Mouse (Mus musculus): ENCODE measurements around the gene A830018L16Rik. TPM values are rescaled to one million over a fixed set of nuclear protein-coding genes. Genes with fewer than 3 reads are reported as not detected.

A830018L16Rik gene
- 26.4 and 31.7 TPM in 2 replicates for polyA plus RNA-seq (2012; rRNA removed)

DNA sequence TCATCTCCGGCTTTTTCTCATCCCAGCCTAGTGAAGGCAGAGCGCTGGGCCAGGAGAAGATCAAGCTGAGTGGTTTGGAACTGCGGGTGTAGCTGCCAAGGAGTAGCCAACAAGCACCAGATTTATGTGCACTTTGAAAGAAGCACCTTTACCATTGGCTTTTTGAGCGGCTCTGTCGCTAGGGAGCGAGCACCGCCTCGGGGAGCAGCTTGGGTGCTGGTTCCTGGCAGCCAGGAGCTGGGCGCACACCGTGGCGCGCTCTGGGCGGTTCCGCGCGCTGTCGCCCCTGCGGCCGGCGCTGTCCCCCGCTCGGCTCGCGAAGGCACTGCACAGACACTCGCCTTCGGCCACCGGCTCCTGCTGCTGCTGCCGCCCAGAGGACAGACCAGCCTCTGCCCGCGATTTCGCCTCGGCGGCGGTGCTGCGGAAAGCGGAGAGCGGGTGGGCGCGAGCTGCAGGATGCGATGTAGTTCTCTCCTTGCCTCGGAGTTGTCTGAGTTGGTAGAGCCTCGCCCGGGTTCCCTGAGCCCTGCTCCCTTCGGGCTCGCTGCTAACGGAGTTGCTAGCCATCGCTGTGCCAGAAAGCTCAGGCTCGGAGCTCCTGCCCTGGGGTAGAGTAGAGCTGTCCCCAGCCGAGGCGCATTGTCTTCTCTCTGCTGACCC is at the start of gene A830018L16Rik:
Gene A830018L16Rik, plus strand, starts transcription at position 212 of the 663 bp plus-strand sequence.
- DNase-seq (ENCODE audit: extremely low spot score in 1 of 2, low spot score in 1 of 2) = peak; percentile 84 to 89

DNA sequence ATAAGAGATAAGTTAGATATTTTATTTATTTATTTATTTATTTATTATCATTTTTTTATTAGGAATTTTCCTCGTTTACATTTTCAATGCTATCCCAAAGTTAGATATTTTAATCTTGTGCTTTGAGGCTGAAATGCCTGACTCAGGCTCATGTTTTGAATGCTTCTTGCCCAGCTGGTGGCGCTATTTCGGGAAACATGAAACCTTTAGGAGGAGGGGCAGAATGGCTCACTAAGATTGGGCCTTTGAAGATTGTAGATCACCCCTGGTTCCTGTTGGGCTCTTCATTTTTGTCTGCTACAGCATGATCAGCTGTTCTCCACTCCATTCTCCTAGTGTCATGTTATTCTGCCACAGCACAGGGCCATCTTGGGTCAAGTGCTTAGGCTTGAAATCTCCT is 28.1 kb upstream of the A830018L16Rik start:
- no peak for DNase-seq (ENCODE audit: extremely low spot score in 1 of 2, low spot score in 1 of 2)

DNA sequence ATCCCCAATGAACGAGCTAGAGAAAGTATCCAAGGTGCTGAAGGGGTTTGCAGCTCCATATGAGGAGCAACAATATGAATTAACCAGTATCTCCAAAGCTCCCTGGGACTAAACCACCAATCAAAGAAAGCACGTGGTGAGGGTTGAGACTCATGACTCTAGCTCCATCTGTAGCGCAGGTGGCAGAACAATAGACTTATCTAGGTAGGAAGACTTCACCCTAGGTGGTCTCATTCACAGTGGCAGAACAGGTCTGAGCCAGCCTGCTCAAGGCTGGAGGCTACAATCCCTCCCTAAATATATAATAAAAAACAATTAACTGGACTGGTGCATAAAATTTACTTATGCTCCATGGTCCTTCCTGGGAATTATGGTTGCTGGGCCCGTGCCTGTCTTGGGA is 18.5 kb upstream of the A830018L16Rik start:
- DNase-seq (ENCODE audit: extremely low spot score in 1 of 2, low spot score in 1 of 2) = no peak

DNA sequence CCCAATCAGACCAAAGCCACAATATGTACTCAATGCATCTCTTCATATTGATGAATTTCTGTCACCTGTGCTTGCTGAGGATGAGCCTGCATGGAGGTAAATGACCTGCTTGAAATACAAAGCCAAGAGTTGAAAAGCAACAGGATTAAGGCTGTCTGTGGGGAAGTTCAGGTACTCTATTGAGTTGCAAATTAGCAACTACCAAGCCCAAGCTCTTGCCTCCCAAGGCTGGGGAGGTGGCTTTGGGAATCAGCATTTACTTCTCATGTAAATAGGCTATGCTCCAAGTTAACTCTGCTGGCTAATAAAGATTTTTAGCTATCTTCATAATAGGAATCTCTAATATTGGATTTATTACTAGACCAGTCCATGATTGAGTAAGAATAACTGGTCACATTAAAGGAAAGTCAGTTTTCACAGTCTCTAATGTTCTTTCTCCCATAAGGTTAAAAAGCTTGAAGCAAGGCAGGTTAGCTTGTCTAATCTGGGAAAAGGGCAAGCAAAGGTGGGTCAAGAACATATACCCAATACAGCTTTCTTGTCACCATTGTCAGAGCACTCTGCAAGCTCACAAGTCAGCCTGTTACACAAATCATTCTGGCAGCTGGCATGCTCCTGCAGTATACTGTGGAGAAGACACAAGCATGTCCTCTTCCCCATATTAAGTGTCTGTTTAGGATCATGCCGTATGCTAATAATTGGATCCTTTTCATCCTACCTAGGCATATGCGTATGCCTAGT is 17.7 kb upstream of the A830018L16Rik start:
- DNase-seq (ENCODE audit: extremely low spot score in 1 of 2, low spot score in 1 of 2) = no peak

DNA sequence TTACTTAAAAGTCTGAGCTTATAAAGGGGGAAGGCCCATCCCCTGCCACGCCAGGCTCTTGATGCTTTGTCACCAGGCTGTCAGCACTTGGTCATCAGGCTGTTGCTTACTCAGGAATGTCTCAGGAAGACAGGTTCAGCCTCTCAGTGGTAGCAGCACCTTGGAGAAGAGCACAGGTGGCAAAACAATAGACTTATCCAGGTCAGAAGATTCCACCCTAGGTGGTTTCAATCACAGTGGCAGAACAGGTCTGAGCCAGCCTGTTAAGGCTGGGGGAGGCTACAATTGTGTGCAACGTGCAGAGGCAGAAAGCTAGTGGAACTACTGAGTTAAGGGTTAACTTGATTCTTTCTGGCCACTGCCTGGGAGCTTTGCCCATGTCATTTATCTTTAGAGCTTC is 12.7 kb upstream of the A830018L16Rik start:
- DNase-seq (ENCODE audit: extremely low spot score in 1 of 2, low spot score in 1 of 2) = no peak

DNA sequence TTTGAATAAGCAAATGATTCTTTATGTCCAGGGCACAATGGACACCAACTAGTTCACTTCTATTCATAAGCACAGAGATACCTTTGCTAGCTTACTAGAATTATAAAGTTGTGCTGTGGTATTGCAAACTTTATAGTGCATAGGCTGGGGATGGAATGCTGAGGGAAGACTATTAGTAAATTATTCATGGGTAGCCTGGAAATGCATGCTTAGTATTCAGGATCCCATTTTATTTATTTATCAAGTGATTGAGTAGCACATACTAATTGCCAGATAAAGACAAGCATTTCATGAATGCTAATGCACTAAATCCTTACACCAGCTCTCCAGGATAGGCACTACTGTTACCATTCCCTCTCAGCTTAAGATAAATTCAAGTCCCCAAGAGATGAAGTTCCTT is 8.4 kb upstream of the A830018L16Rik start:
- DNase-seq (ENCODE audit: extremely low spot score in 1 of 2, low spot score in 1 of 2) = no peak

DNA sequence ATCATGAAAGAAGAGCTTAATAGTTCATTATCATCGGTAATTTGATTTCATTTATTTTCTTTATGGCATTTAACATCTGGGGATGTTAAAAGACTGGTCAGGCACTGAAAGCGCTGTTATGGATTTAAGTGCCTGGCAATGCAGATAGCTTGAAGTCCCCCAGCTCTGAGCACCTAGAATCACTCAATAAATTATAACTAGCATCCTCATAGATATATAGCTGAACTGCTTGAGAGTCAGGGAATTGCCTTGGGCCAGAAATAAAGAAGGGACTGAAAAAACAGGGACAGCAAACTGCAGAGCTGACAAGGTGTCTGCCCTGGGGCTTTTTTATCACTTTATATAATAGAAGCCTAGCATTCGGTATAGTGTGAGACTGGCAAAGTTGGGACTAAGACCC is 7.9 kb upstream of the A830018L16Rik start:
- no peak for DNase-seq (ENCODE audit: extremely low spot score in 1 of 2, low spot score in 1 of 2)

DNA sequence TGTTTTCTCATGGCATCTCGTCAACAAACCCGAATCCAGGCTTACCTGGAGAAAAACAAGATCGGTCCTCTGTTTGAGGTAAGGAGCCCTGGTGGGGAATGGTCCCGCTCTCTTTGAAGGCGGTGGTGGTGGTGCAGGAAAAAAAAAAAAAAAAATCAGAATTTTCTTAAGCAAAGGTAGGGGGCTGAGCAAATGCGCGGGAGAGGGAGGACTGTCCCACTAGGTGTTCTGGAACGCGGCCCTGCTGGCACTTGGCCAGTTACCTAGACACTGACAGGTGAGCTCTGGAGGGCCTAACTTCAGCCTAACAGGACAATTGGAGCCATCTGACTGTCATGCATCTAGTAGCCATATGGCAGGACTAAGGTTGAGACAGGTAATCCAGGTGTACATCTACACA is 655 bp downstream of the A830018L16Rik start:
- peak in 1 of 2 experiments; percentile 22 for DNase-seq (ENCODE audit: extremely low spot score in 1 of 2, low spot score in 1 of 2)

DNA sequence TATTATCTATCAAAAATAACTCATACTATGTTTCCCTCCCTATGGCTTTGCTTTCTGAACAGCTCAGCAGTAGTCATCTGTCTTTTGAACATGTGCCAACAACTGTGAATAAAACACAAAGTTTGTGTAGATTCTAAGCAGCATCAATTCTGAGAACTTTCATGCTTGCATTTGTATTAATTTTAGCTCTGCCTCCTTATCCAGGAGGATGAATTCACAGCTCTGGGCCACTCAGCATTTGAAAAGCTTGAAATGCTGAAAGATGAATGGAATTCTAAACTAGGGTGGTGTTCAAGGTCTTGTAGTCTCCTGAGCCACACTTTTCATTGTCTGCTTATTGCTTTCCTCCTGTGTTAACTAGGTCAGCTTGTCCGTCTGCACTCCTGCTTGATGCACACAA is 13.4 kb downstream of the A830018L16Rik start:
- peak in 1 of 2 experiments; percentile 40 for DNase-seq (ENCODE audit: extremely low spot score in 1 of 2, low spot score in 1 of 2)

DNA sequence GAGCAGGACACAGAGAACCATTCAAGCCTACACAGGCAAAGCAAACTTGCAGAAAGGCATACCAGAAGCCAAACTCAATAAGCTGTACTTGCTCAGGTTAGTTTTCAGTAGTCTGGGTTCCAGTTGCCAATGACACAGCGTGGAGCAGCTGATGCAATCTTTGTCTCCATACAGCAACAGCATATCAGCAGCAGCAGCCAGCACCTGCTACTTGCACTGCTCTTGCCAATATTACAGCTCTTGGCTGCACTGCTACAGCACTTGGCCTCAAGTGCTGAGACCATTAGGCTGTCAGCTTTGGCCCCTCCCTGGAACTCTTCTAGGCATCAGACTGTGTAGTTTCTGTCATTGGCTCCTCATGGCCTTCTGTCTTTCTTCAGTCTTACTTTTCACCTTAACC is 44.4 kb downstream of the A830018L16Rik start:
- no peak for DNase-seq (ENCODE audit: extremely low spot score in 1 of 2, low spot score in 1 of 2)

DNA sequence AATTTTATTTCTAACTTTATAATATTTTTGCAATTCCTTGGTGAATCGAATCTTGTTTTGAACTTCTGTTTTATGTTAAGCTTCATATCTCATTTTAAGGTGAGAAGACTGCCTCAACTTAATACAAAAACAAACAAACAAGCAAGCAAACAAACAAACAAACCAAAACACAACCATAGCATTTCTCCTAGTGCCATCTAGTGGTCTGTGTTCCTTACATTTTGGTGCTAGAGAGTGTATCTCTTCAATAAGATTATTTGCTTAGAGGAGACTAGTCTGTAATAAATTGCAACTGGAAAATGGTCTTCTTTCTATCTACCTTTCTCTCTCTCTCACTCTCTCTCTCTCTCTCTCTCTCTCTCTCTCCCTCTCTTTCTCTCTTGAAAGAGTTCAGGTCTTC is 52.4 kb downstream of the A830018L16Rik start:
- no peak for DNase-seq (ENCODE audit: extremely low spot score in 1 of 2, low spot score in 1 of 2)

DNA sequence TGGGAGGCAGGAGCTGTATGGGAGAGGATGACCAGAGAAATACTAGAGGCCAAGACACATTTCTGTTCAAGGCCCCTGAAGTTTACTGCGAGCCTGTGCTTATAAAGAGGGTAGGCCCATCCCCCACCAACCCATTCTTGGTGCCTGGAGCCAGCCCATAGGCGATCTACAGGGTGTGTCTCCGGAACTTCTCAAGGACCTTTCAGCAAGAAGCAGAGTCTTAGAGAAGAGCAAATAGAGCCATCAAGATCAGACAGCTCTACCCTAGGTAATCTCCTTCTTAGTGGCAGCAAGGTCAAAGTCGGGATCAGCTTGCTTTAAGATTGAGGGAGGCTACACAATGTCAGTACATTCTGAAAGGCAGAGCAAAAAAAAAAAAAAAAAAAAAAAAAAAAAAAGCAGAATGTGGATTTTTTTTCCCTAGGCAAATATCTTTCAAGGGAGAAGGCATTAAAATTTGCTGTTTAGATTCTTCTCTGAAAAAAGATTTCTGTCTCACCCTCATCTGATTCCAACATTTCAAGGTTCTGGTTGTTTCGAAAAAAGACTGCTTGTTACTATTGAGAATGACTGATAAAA is 53.2 kb downstream of the A830018L16Rik start:
- no peak for DNase-seq (ENCODE audit: extremely low spot score in 1 of 2, low spot score in 1 of 2)

DNA sequence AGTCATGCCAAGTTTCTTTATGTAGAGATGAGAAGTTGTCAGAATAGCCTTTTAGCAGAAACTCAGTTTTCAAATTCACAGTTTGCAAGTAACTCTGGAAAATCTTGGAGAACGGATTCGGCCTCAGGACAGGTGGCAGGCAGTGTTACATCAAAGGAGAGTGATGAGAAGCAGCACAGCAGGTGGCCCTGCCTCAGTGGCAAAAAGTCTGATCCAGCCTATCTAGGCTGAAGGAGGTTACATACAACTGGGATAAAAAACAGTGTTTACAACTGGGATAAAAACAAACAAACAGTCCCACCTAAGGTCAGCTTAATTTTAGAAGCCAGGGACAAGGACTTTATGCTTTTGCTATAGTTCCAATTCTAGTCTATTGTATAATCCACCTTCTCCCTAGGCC is 79.0 kb downstream of the A830018L16Rik start:
- DNase-seq (ENCODE audit: extremely low spot score in 1 of 2, low spot score in 1 of 2) = no peak

DNA sequence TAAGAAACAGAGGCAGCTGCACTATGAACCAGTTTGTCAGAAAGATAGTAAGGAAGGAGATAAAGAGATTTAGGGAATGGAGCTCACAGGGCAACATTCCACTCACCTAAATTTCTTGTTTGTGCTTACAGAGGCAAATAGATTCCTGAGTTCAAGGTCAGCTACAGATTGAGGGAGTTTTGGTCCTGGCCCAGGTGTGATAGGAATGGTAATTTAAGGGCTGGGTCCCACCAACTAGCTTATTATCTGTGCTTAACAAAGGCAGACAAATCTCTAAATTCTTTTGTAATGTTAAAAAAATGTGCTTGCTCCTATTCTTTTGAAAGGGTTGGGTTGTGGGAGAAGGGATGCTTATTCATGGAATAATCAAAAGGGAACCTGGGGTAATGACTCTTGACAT is 87.7 kb downstream of the A830018L16Rik start:
- no peak for DNase-seq (ENCODE audit: extremely low spot score in 1 of 2, low spot score in 1 of 2)

DNA sequence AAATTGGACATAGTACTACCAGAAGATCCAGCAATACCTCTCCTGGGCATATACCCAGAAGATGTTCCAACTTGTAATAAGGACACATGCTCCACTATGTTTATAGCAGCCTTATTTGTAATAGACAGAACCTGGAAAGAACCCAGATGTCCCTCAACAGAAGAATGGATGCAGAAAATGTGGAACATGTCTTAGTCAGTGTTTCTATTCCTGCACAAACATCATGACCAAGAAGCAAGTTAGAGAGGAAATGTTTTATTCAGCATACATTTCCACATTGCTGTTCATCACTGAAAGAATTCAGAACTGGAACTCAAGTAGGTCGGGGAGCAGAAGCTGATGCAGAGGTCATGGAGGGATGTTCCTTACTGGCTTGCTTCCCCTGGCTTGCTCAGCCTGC is 135.9 kb downstream of the A830018L16Rik start:
- peak in 1 of 2 experiments; percentile 21 for DNase-seq (ENCODE audit: extremely low spot score in 1 of 2, low spot score in 1 of 2)

DNA sequence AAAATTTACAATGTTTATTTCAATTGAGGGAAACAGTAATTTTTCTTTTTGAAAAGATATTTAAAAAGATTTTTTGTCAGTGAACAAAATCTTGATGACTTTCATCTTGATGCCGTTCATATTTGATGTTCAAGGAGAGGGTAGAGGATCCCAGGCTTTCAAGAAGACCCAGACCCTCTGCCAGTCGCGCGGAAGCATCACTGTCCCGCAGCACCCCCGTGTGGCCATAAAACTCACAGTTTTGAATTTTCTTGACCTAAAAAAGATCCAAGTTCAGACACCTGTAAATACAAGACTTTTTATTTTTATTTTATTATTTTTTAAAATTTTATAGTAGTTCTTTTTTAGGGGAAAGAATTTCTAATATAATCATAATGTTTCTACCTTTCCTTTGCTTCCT is 151.4 kb downstream of the A830018L16Rik start:
- peak in 1 of 2 experiments; percentile 75 for DNase-seq (ENCODE audit: extremely low spot score in 1 of 2, low spot score in 1 of 2)

DNA sequence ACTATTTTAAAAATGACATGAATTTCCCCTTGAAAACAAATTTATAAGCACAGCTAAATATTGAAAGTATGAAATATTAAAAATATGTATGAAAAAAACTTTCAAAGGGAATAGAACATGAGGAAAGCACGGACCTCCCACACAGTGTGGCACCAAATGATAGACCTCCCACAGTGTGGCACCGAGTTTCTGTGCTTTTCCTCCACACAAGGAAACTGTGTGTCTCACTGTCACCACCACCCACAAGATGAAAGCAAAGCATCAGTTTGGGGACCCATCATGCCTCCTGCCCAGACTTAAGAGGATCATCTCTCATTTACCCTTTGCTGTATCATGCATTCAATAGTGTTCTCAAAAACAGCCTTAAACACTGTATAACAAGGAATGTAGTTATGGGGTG is 152.8 kb downstream of the A830018L16Rik start:
- DNase-seq (ENCODE audit: extremely low spot score in 1 of 2, low spot score in 1 of 2) = peak in 1 of 2 experiments; percentile 35

DNA sequence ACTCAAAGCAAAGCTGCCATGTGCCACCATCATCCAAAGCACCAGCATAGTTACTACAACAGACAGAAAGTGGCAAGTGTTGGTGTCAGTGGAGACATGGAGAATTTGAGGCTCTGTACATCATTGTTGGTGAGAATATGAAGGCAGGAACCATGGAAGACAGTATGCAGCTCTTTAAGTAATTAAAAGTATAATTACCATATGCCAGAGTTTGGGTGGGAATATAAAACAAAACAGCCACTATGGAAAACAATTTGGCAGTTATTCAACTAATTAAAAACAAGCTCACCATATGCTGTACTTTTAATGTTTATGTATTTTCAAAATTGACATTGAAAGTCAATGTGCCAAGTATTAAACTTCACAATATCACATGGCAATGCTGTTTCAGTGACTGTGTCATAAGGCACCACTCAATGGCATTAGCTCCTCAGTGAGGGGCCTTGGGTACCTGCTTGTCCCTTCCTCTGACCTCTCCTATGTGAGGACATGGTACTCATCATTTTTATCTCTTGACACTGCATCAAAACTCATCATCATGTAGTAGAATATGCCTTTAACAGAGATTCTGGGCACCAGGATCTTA is 153.5 kb downstream of the A830018L16Rik start:
- no peak for DNase-seq (ENCODE audit: extremely low spot score in 1 of 2, low spot score in 1 of 2)

DNA sequence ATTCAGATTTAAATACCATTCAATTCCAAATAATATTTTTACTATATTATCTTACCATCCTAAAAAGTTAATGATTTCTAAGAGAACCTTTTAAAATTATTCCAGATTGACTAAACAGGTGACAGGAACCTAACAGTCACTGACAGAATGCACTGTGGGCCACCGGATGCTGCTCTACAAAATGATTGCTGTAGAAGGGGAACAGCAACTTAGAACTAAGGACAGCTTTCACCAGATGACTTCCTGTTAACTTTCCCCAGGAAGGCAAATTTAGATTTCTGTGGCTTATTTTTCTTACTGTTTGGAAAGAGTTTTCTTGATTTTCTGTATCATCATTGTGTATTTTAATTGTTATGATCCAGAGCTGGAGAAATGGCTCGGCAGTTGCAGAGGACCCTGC is 156.4 kb downstream of the A830018L16Rik start:
- DNase-seq (ENCODE audit: extremely low spot score in 1 of 2, low spot score in 1 of 2) = no peak

DNA sequence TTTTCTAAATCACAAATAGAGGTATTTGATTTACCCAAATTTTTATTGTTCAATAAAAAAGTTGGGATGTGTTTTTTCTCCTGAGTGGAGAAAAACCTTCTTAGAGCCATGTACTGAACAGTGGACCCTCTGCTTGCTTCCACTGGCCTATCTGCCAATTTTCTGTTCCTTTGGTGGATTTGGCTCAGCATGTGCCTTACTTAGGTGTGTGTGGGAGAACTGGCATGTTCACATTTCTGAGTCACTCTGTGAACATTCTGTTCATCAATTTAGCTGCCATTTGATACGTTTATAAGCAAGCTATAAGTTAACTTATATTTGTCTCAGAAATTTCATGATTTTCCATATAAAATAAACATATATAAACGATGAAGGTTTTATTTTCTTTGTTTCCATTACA is 159.6 kb downstream of the A830018L16Rik start:
- peak in 1 of 2 experiments; percentile 72 for DNase-seq (ENCODE audit: extremely low spot score in 1 of 2, low spot score in 1 of 2)

DNA sequence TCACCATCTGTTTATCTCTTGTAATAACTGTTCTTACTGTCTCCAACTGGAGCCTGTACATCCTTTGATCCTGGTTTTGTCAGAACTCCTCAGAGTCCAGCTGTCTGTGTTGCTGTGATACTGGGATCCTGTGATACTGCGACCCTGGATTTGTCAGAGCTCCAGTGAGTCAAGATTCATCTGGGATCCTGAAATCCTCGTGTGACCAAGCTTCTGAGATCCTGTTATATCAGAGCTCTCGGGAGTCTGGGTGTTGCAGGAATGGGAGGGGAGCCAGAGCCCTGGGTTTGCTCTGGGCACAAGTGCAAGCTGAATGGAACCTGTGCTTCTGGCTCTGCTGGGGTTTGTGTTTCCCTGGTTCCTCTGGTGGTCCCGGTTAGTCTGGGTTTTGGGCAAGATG is 166.1 kb downstream of the A830018L16Rik start:
- DNase-seq (ENCODE audit: extremely low spot score in 1 of 2, low spot score in 1 of 2) = no peak

Measured in frontal cortex, adult 2 months (tissue).